Mouse (Mus musculus) hindlimb bud, embryonic 11.5 days (tissue): ENCODE results near the gene Igf2bp1.
"Not testable (repeated sequence)": the region's sequence is repeated elsewhere in the genome, so short reads cannot be mapped to it uniquely, and the experiment has no call there.

Experiments used
- DNase-seq: peaks from one replicate; pipeline ENCODE4 v3.0.0-alpha.2; 2012; ENCODE audit warnings: low read depth, low spot score; ENCODE audit errors: extremely low spot score

Gene Igf2bp1

GRCm38 (mm10) chr11:95963304-95963703 lies 42.4 kb downstream of the Igf2bp1 start:
- DNase-seq: no peak

GRCm38 (mm10) chr11:95959152-95959551 lies 46.6 kb downstream of the Igf2bp1 start:
- DNase-seq: no peak

GRCm38 (mm10) chr11:95958251-95958650 lies 47.5 kb downstream of the Igf2bp1 start:
- DNase-seq: no peak

- no peak for DNase-seq
Observed at GRCm38 (mm10) chr11:95957407-95957806, 48.3 kb downstream of the Igf2bp1 start.

GRCm38 (mm10) chr11:95953313-95953712 lies 52.4 kb downstream of the Igf2bp1 start:
- no peak for DNase-seq

- DNase-seq: no peak
Observed at GRCm38 (mm10) chr11:95945838-95946472, 59.8 kb downstream of the Igf2bp1 start.

- DNase-seq: no peak
Observed at GRCm38 (mm10) chr11:95939828-95940507, 65.8 kb downstream of the Igf2bp1 start.

GRCm38 (mm10) chr11:95936409-95936808 lies 69.3 kb downstream of the Igf2bp1 start:
- no peak for DNase-seq

- DNase-seq: not testable (repeated sequence)
Observed at GRCm38 (mm10) chr11:95932168-95932567, 73.6 kb downstream of the Igf2bp1 start.

GRCm38 (mm10) chr11:95926398-95926797 lies 79.3 kb downstream of the Igf2bp1 start:
- DNase-seq: no peak

GRCm38 (mm10) chr11:95925976-95926375 lies 79.8 kb downstream of the Igf2bp1 start:
- DNase-seq: no peak

GRCm38 (mm10) chr11:95924215-95924614 lies 81.5 kb downstream of the Igf2bp1 start:
- DNase-seq: no peak

- not testable (repeated sequence) for DNase-seq
Observed at GRCm38 (mm10) chr11:95923477-95923876, 82.3 kb downstream of the Igf2bp1 start.

GRCm38 (mm10) chr11:95921991-95922621 lies 83.6 kb downstream of the Igf2bp1 start:
- no peak for DNase-seq

GRCm38 (mm10) chr11:95916426-95916825 lies 89.3 kb downstream of the Igf2bp1 start:
- DNase-seq: no peak

GRCm38 (mm10) chr11:95915006-95915710 lies 90.6 kb downstream of the Igf2bp1 start:
- DNase-seq: no peak

GRCm38 (mm10) chr11:95914571-95914991 lies 91.2 kb downstream of the Igf2bp1 start, which contains the start of gene B4galnt2:
B4galnt2 (minus strand) TSS chr11:95914891.
- no peak for DNase-seq

GRCm38 (mm10) chr11:95913959-95914566 lies 91.7 kb downstream of the Igf2bp1 start:
- DNase-seq: no peak

- DNase-seq: no peak
Observed at GRCm38 (mm10) chr11:95911579-95911978, 94.2 kb downstream of the Igf2bp1 start.

GRCm38 (mm10) chr11:95907805-95908524 lies 97.8 kb downstream of the Igf2bp1 start:
- no peak for DNase-seq
